Mouse (Mus musculus) stomach, embryonic 15.5 days (tissue): ENCODE measurements around the gene Agbl1. TPM values are rescaled to one million over a fixed set of nuclear protein-coding genes. Genes with fewer than 3 reads are reported as not detected.

Experiments
- ATAC-seq: fragments of 200-750 bp; cut with Nextera tagmentation; 2 replicates; pipeline ENCODE4 v1.8.0; 2017; ENCODE audit warnings: low read depth, moderate number of reproducible peaks, moderate TSS enrichment; ENCODE audit not compliant: insufficient read depth, low FRiP score
- H3K27ac ChIP-seq: fragments of 300-500 bp; sonication (generic); 2 replicates; pipeline ENCODE4 v1.5.1; 2015; ENCODE audit warnings: mild to moderate bottlenecking, inconsistent platforms
- H3K27me3 ChIP-seq: fragments of 300-500 bp; sonication (generic); replicated peaks from 2 replicates; pipeline ENCODE4 v1.6.1; 2015; ENCODE audit warnings: inconsistent platforms
- H3K36me3 ChIP-seq: fragments of 300-500 bp; sonication (generic); 2 replicates; pipeline ENCODE4 v1.6.1; 2015; ENCODE audit warnings: inconsistent platforms
- H3K4me1 ChIP-seq: fragments of 300-500 bp; sonication (generic); 2 replicates; pipeline ENCODE4 v1.6.1; 2015; ENCODE audit warnings: inconsistent platforms
- H3K4me2 ChIP-seq: fragments of 300-500 bp; sonication (generic); 2 replicates; pipeline ENCODE4 v1.6.1; 2015; ENCODE audit warnings: mild to moderate bottlenecking, inconsistent platforms
- H3K4me3 ChIP-seq: fragments of 300-500 bp; sonication (generic); replicated peaks from 2 replicates; pipeline ENCODE4 v1.5.1; 2015; ENCODE audit warnings: inconsistent platforms
- H3K9ac ChIP-seq: fragments of 300-500 bp; sonication (generic); 2 replicates; pipeline ENCODE4 v1.6.1; 2015; ENCODE audit warnings: inconsistent platforms
- H3K9me3 ChIP-seq: fragments of 300-500 bp; sonication (generic); 2 replicates; pipeline ENCODE4 v1.6.1; 2016; ENCODE audit warnings: inconsistent platforms
- WGBS: fragments of 180-500 bp; shearing (Covaris S2); methylation state at CpG from one replicate; pipeline ENCODE4 v1.1.7; 2015; 5-methylcytosine and 5-hydroxymethylcytosine counted together
- polyA plus RNA-seq: library from polyadenylated mRNA; unstranded; fragments of >200 nt; fragmentation: Nextera tagmentation; extraction: Ambion mirVana; gene quantifications from 2 replicates; pipeline ENCODE4 v1.2.1, GENCODE M21; 2015

Gene Agbl1
- polyA plus RNA-seq, 1 experiment from 2014 or later: not detected

- Histone ChIP-seq H3K4me2 (no peak overlapping the region), H3K36me3 (no peaks in the 10 kb centered on the region), H3K4me3 (no peak overlapping the region), H3K9ac (no peak overlapping the region), H3K27me3 (no peaks in the 10 kb centered on the region), H3K27ac (no peak overlapping the region), H3K9me3 (no peaks in the 10 kb centered on the region), H3K4me1 (no peaks in the 10 kb centered on the region)
- ATAC-seq: no peak
- whole genome bisulfite sequencing: 58% methylated on average over 2 of the region's 2 CpGs
Measured at GRCm38 (mm10) chr7:77095153-77095552, 865.5 kb downstream of the Agbl1 start.

GRCm38 (mm10) chr7:77114021-77114420 lies 884.3 kb downstream of the Agbl1 start:
- H3K4me3 ChIP-seq: no peak overlapping the region
- H3K27me3 ChIP-seq: no peaks in the 10 kb centered on the region
- no peaks in the 10 kb centered on the region for H3K36me3 ChIP-seq
- WGBS: 94% methylated on average over 1 of the region's 1 CpGs
- H3K27ac ChIP-seq: no peak overlapping the region
- no peak overlapping the region for H3K9ac ChIP-seq
- no peaks in the 10 kb centered on the region for H3K4me1 ChIP-seq
- no peaks in the 10 kb centered on the region for H3K9me3 ChIP-seq
- ATAC-seq: no peak
- no peak overlapping the region for H3K4me2 ChIP-seq

GRCm38 (mm10) chr7:77129045-77129444 lies 899.4 kb downstream of the Agbl1 start:
- no peak for ATAC-seq
- no peak overlapping the region for H3K4me3 ChIP-seq
- H3K4me2 ChIP-seq: no peak overlapping the region
- no peaks in the 10 kb centered on the region for H3K4me1 ChIP-seq
- H3K9me3 ChIP-seq: no peaks in the 10 kb centered on the region
- no peaks in the 10 kb centered on the region for H3K36me3 ChIP-seq
- no peaks in the 10 kb centered on the region for H3K27me3 ChIP-seq
- no peak overlapping the region for H3K27ac ChIP-seq
- H3K9ac ChIP-seq: no peak overlapping the region
- 48% methylated on average over 1 of the region's 1 CpGs for WGBS

DNA sequence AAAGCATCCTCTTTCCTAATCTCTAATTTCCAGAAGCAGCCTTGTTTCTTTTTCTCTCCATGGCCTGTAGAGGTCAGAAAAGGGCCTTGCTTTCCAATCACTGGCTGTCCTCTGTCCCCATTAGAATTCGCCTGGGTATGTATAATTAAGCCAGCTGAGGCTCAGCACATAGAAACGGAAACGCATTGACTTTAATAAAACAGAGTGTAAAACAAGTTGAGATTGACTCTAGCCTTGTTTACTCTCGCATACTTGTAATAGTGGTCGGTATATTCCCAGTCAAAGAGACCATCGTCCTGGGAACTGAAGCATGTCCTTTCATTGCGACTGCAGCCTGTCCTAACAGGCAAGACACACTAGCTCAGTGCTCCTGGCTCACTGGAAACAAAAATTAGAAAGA lies 902.3 kb downstream of the Agbl1 start:
- no peak for ATAC-seq

GRCm38 (mm10) chr7:77132615-77133420 lies 903.1 kb downstream of the Agbl1 start:
- H3K27ac ChIP-seq: no peak overlapping the region
- H3K27me3 ChIP-seq: no peaks in the 10 kb centered on the region
- H3K4me2 ChIP-seq: no peak overlapping the region
- no peaks in the 10 kb centered on the region for H3K36me3 ChIP-seq
- no peak overlapping the region for H3K9ac ChIP-seq
- no peak for ATAC-seq
- H3K9me3 ChIP-seq: no peaks in the 10 kb centered on the region
- 49% methylated on average over 15 of the region's 15 CpGs for WGBS
- H3K4me1 ChIP-seq: no peaks in the 10 kb centered on the region
- no peak overlapping the region for H3K4me3 ChIP-seq

More for the DNA sequence above, 902.3 kb downstream of the Agbl1 start:
- no peaks in the 10 kb centered on the region for H3K9me3 ChIP-seq
- no peak overlapping the region for H3K4me2 ChIP-seq
- H3K4me1 ChIP-seq: no peaks in the 10 kb centered on the region
- H3K9ac ChIP-seq: no peak overlapping the region
- no peak overlapping the region for H3K27ac ChIP-seq
- no peaks in the 10 kb centered on the region for H3K36me3 ChIP-seq
- no peak overlapping the region for H3K4me3 ChIP-seq
- no peaks in the 10 kb centered on the region for H3K27me3 ChIP-seq
- 26% methylated on average over 7 of the region's 7 CpGs for WGBS

DNA sequence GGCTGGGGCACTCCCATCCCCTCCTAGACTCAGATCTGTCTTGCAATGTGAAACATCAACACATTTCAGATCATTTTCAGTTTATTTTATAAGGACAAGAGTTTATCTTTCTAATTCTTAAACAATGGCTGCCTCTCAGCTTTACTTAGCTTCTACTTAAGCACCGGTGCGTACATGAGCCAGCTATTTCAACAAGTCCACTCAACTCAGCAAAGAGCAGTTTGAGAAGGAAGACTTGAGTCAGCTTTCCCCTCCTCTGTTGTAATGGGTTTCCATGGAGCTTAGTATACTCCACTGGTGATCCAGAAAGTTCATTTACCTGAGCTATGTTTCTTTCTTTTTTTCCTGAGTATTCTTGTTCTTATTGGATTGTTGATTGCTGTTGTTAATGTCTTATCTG lies 905.2 kb downstream of the Agbl1 start:
- Histone ChIP-seq H3K9me3 (no peaks in the 10 kb centered on the region), H3K27ac (no peak overlapping the region), H3K36me3 (no peaks in the 10 kb centered on the region), H3K4me2 (no peak overlapping the region), H3K4me1 (no peaks in the 10 kb centered on the region), H3K4me3 (no peak overlapping the region), H3K27me3 (no peaks in the 10 kb centered on the region), H3K9ac (no peak overlapping the region)
- no peak for ATAC-seq
- 78% methylated on average over 2 of the region's 2 CpGs for WGBS

- no peaks in the 10 kb centered on the region for H3K36me3 ChIP-seq
- H3K27ac ChIP-seq: no peak overlapping the region
- no peaks in the 10 kb centered on the region for H3K9me3 ChIP-seq
- no peak overlapping the region for H3K4me2 ChIP-seq
- H3K4me3 ChIP-seq: no peak overlapping the region
- no peak for ATAC-seq
- H3K9ac ChIP-seq: no peak overlapping the region
- H3K4me1 ChIP-seq: no peaks in the 10 kb centered on the region
- no peaks in the 10 kb centered on the region for H3K27me3 ChIP-seq
Measured at GRCm38 (mm10) chr7:77138707-77139106, 909.0 kb downstream of the Agbl1 start.

DNA sequence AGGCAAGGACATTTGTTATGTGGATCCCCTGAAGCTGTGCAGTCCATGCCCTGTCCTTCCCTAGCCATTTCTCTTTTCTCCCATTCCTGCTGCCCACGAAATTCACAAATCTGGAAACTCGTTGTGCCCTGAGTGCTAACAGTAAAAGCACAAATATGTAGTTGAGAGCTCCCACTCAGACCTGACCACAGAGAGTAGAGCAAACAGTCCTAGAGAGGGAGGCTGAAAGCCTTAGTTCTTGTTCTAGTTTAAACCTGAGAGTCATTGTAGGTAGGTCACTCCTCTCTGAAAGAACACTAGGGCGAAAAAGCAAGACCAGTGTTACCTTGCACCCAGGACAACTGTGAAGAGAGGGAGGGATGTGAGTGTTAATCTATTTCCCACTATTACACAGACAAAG lies 917.8 kb downstream of the Agbl1 start:
- WGBS: 73% methylated on average over 3 of the region's 3 CpGs
- Histone ChIP-seq H3K4me1 (no peaks in the 10 kb centered on the region), H3K4me3 (no peak overlapping the region)

GRCm38 (mm10) chr7:77148820-77149219 lies 919.1 kb downstream of the Agbl1 start:
- WGBS: 69% methylated on average over 4 of the region's 4 CpGs
- H3K27me3 ChIP-seq: no peaks in the 10 kb centered on the region
- H3K9me3 ChIP-seq: no peaks in the 10 kb centered on the region
- no peak overlapping the region for H3K4me3 ChIP-seq
- no peak overlapping the region for H3K27ac ChIP-seq
- H3K4me2 ChIP-seq: no peak overlapping the region
- H3K9ac ChIP-seq: no peak overlapping the region
- no peak for ATAC-seq
- H3K36me3 ChIP-seq: no peaks in the 10 kb centered on the region
- H3K4me1 ChIP-seq: no peaks in the 10 kb centered on the region

More for the DNA sequence above, 917.8 kb downstream of the Agbl1 start:
- ATAC-seq: no peak
- Histone ChIP-seq H3K27ac (no peak overlapping the region), H3K36me3 (no peaks in the 10 kb centered on the region), H3K27me3 (no peaks in the 10 kb centered on the region), H3K9me3 (no peaks in the 10 kb centered on the region), H3K4me2 (no peak overlapping the region), H3K9ac (no peak overlapping the region)

- WGBS: 82% methylated on average over 2 of the region's 2 CpGs
- H3K9me3 ChIP-seq: no peaks in the 10 kb centered on the region
- no peak for ATAC-seq
Measured at GRCm38 (mm10) chr7:77149846-77150245, 920.2 kb downstream of the Agbl1 start.

DNA sequence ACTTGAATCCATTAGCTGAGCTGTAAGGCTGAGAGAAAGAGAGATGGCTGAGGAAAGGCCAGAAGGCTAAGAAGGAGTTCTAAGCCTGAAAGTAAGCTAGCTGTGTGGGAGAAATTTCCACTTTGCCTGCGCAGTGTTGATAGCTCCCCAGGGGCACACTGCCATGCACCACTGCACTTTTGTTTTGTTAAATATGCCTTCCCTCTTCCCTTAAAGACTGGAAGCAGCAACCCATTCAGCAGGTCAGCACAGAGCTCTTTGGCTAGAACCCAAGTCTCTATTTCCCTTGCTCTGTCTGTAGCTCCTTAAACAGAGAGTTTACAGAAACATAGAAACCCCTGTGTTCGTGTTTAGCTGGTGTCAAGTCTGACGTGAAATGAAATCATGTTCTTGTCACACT lies 922.7 kb downstream of the Agbl1 start:
- no peak overlapping the region for H3K4me2 ChIP-seq
- H3K9me3 ChIP-seq: no peaks in the 10 kb centered on the region
- ATAC-seq: no peak
- H3K36me3 ChIP-seq: no peaks in the 10 kb centered on the region
- no peak overlapping the region for H3K4me3 ChIP-seq
- H3K4me1 ChIP-seq: no peaks in the 10 kb centered on the region
- 32% methylated on average over 3 of the region's 3 CpGs for WGBS
- H3K27me3 ChIP-seq: no peaks in the 10 kb centered on the region
- H3K27ac ChIP-seq: no peak overlapping the region
- H3K9ac ChIP-seq: no peak overlapping the region

More at GRCm38 (mm10) chr7:77149846-77150245, 920.2 kb downstream of the Agbl1 start:
- H3K36me3 ChIP-seq: no peaks in the 10 kb centered on the region
- H3K27ac ChIP-seq: no peak overlapping the region
- no peaks in the 10 kb centered on the region for H3K27me3 ChIP-seq
- H3K4me1 ChIP-seq: no peaks in the 10 kb centered on the region
- H3K9ac ChIP-seq: no peak overlapping the region
- H3K4me3 ChIP-seq: no peak overlapping the region
- H3K4me2 ChIP-seq: no peak overlapping the region

DNA sequence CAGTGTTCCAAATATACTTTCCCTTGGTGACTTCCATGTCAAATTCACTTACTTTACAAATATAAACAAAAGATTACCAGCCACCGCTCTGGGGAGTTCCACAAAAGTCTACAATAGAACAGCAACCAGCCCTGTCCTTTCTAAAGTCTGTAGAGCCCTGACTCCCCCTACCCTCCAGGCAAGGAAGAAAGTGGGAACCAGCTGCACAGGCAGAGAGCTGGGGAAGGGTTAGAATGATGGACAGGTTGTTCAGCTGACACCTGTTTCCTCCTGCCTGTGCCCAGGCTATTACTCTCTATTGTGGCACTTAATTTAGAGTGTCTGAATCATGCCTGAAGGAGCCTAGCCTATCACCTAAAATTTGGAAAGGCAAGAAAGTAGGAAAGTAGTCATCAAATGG lies 923.2 kb downstream of the Agbl1 start:
- no peaks in the 10 kb centered on the region for H3K27me3 ChIP-seq

DNA sequence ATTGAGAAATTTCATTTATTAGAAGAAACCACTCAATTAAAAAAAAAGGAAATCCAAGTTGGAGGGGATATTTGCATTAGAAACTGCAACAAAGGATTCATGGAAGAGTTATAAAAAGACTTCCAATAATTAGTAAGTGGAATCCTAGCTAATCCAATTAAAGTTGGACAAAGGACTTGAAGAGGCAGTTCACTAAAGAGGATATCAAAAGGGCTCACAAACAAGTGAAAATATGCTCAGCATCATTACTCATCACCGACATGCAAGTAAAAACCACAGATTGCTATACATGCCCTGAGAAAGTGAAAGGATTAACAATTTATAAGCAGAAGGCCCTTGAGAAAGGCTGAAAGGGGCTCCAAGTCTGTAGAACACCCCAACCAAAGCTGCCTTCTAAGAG lies 935.2 kb downstream of the Agbl1 start:
- Histone ChIP-seq H3K9ac (no peak overlapping the region), H3K9me3 (no peaks in the 10 kb centered on the region), H3K27ac (no peak overlapping the region), H3K4me3 (no peak overlapping the region), H3K27me3 (no peaks in the 10 kb centered on the region), H3K36me3 (no peaks in the 10 kb centered on the region), H3K4me1 (no peaks in the 10 kb centered on the region), H3K4me2 (no peak overlapping the region)
- ATAC-seq: no peak
- 77% methylated on average over 1 of the region's 1 CpGs for WGBS

More for the DNA sequence above, 923.2 kb downstream of the Agbl1 start:
- Histone ChIP-seq H3K36me3 (no peaks in the 10 kb centered on the region), H3K27ac (no peak overlapping the region), H3K9ac (no peak overlapping the region), H3K4me1 (no peaks in the 10 kb centered on the region), H3K4me3 (no peak overlapping the region), H3K9me3 (no peaks in the 10 kb centered on the region), H3K4me2 (no peak overlapping the region)
- ATAC-seq: no peak
- WGBS: 43% methylated on average over 1 of the region's 1 CpGs
